Mouse (Mus musculus) midbrain, embryonic 12.5 days (tissue): ENCODE results near the gene Chil4. TPM values are rescaled to one million over a fixed set of nuclear protein-coding genes. Genes with fewer than 3 reads are reported as not detected.

Source experiments
- polyA plus RNA-seq: library from polyadenylated mRNA; unstranded; fragments of >200 nt; fragmentation: Nextera tagmentation; extraction: Ambion mirVana; gene quantifications from 2 replicates; pipeline ENCODE4 v1.2.1, GENCODE M21; 2016

Chil4 gene
- polyA plus RNA-seq, 1 experiment from 2014 or later, result not detected

Other genes with a start within 250 kb of the Chil4 start
- 3.5 and 4.3 TPM in 2 replicates for gene Ovgp1, start 245.8 kb downstream of the Chil4 start, polyA plus RNA-seq
- gene Pifo, start 204.9 kb downstream of the Chil4 start, polyA plus RNA-seq, result 0.34 and 0.71 TPM in 2 replicates
- 0.24 TPM in 1 of 2 replicates, not detected in the other for gene Chil5, start 186.7 kb downstream of the Chil4 start, polyA plus RNA-seq
- gene Chia1, start 106.3 kb downstream of the Chil4 start, polyA plus RNA-seq, result 0.14 and 0.35 TPM in 2 replicates
- not detected in 2 replicates for gene Chil3, start 51.9 kb downstream of the Chil4 start, polyA plus RNA-seq
- not detected in 2 replicates for gene Chil6, start 186.7 kb upstream of the Chil4 start, polyA plus RNA-seq